Mouse (Mus musculus): ENCODE data around the gene Apool.

DNA sequence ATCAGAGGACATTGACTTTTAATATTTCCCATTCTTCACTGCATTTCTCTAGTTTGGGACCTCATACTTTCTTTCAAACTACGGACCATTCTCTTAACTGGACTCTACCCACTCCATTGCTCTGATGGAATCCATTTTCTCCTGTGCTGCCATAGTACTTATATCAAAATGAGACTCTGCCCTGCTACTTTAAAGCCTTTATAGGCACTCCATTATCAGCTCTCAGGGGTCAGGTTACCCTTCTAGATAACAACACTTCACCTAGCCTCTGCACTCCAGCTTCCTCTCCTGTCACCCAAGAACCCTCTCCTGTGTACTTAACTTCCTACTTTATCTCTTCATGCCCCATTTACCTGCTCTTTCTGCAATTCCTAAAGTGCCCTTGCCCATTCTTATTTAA is 960 bp downstream of the Apool start:
- TF ChIP-seq POLR2A (IDR thresholded peaks at IDR 0.05; ENCODE audit: borderline replicate concordance, control insufficient read depth, low read depth, low read length), result no peak
- TF ChIP-seq CTCF (IDR thresholded peaks at IDR 0.05; ENCODE audit: control insufficient read depth, insufficient read depth, low read length), result no peak

Data from bone marrow, adult 2 months (tissue).